Comparison of ENCODE assay signal across 24 mouse cellular contexts in the genomic region with DNA sequence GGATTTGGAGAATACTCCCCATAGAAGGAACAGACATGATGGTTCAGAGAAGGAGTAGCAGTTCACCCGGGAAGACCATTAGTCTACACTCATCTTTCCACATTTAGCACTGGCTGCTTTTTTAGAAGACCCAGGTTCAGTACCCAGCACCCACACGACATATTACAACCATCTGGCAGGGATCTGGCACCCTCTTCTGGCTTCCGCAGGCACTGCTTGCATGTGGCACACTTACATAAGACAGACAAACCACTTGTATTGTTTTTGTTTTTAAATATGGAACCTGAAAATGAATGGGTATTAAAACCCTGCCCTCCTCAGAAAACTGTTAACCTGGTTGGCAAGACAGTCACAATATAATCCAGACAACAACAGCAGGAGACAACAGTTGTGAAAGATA. TPM values are rescaled to one million over a fixed set of nuclear protein-coding genes. Genes with fewer than 3 reads are reported as not detected.
DNase-seq lines count a peak whose midpoint lies in the region; ATAC-seq and TF ChIP-seq lines count a peak whose summit lies in the region.
"Had no signal": no experiment of that assay in that cellular context is flagged by ENCODE, and none has a peak within 500 bp of the region (broad histone marks: within the 10 kb centered on the region; RNA-seq: fewer than 3 reads in every experiment).

No protein-coding gene starts in this region.

- CTCF ChIA-PET in Patski (lab: Charles Lee), result no interaction called here

- no peak for DNase-seq in layer of hippocampus, adult 2 months (ENCODE audit: low spot score in 2 of 2)
- no peak for DNase-seq in layer of hippocampus, adult 18-20 months (ENCODE audit: low spot score in 2 of 2)
- no peak for DNase-seq in Patski (ENCODE audit: low read depth, low spot score)
- no peak for DNase-seq in stomach, postnatal 0 days (ENCODE audit: low spot score)
- DNase-seq in adrenal gland, postnatal 10 days, result no peak
- DNase-seq: adrenal gland, adult 2 months; adrenal gland, postnatal 36 days; cerebellum, adult 11 months; cerebellum, adult 8-10 months; cerebellum, postnatal 14 days; embryo, embryonic 11 days; heart, postnatal 14 days; kidney, adult 18-20 months had no signal

- POLR2A ChIA-PET in Patski (lab: Charles Lee), result no interaction called here

- no peaks in the 10 kb centered on the region for H3K9me3 ChIP-seq in ES-Bruce4 (replicated peaks; ENCODE audit: control insufficient read depth, insufficient read depth, low read length, poor library complexity, severe bottlenecking)
- H3K9me3 ChIP-seq in stomach, postnatal 0 days (ENCODE audit: control insufficient read depth, low read length), result no peaks in the 10 kb centered on the region
- H3K9me3 ChIP-seq: embryonic facial prominence, embryonic 15.5 days; forebrain, embryonic 10.5 days; heart, embryonic 15.5 days; intestine, embryonic 15.5 days had no signal

- no peaks in the 10 kb centered on the region for H3K27me3 ChIP-seq in ES-Bruce4 (ENCODE audit: control insufficient read depth, insufficient read depth, low read length, poor library complexity, severe bottlenecking)
- H3K27me3 ChIP-seq in Patski, result no peaks in the 10 kb centered on the region
- no peaks in the 10 kb centered on the region for H3K27me3 ChIP-seq in stomach, postnatal 0 days (ENCODE audit: control insufficient read depth, insufficient read depth, low read length)
- H3K27me3 ChIP-seq: embryonic facial prominence, embryonic 15.5 days; heart, embryonic 15.5 days; intestine, embryonic 15.5 days had no signal

- 94% methylated on average over 3 of the region's 3 CpGs for WGBS in stomach, postnatal 0 days

- TF ChIP-seq POLR2A in ES-Bruce4 (IDR thresholded peaks at IDR 0.05; ENCODE audit: insufficient read depth, low read length), result no peak

- no peaks in the 10 kb centered on the region for H3K36me3 ChIP-seq in ES-Bruce4 (ENCODE audit: control insufficient read depth, insufficient read depth, low read length, poor library complexity, severe bottlenecking)
- peaks cover 3% of the 10 kb centered on the region; the same call in 1 of the 2 replicates for H3K36me3 ChIP-seq in stomach, postnatal 0 days (ENCODE audit: control insufficient read depth, insufficient read depth, low read length)
- H3K36me3 ChIP-seq: intestine, embryonic 15.5 days had no signal

- no peak for ATAC-seq in Patski
- no peak for ATAC-seq in stomach, postnatal 0 days (ENCODE audit: low FRiP score, low TSS enrichment)
- no peak for ATAC-seq in granulocyte monocyte progenitor cell, adult 5-6 weeks (replicated peaks; ENCODE audit: poor library complexity, severe bottlenecking)
- ATAC-seq: forebrain, embryonic 14.5 days; intestine, embryonic 15.5 days had no signal

- no peak for TF ChIP-seq EP300 in ES-Bruce4 (IDR thresholded peaks at IDR 0.05; ENCODE audit: insufficient read depth, low read depth, low read length)
- TF ChIP-seq EP300 in stomach, postnatal 0 days (optimal IDR thresholded peaks at IDR 0.05), result no peak

- no peak overlapping the region for H3K27ac ChIP-seq in layer of hippocampus, adult 2 months
- H3K27ac ChIP-seq in ES-Bruce4 (ENCODE audit: insufficient read depth, low read length), result no peak overlapping the region
- no peak overlapping the region for H3K27ac ChIP-seq in stomach, postnatal 0 days (replicated peaks)
- H3K27ac ChIP-seq: embryonic facial prominence, embryonic 15.5 days; forebrain, embryonic 10.5 days; heart, embryonic 15.5 days; hindbrain, embryonic 14.5 days; intestine, embryonic 15.5 days had no signal

- peak; percentile 35 for TF ChIP-seq CTCF in layer of hippocampus, adult 2 months (conservative IDR thresholded peaks at IDR 0.05)
- peak; percentile 48 for TF ChIP-seq CTCF in ES-Bruce4 (IDR thresholded peaks at IDR 0.05; ENCODE audit: low read depth, low read length)
- TF ChIP-seq CTCF in Patski (IDR thresholded peaks at IDR 0.05), result peak; percentile 28
- peak; percentile 10; the same call in 1 of the 2 replicates for TF ChIP-seq CTCF in stomach, postnatal 0 days (IDR thresholded peaks at IDR 0.05; ENCODE audit: low read depth)

- H3K9ac ChIP-seq in ES-Bruce4 (ENCODE audit: low read depth, poor library complexity, severe bottlenecking), result no peak overlapping the region
- H3K9ac ChIP-seq in stomach, postnatal 0 days (ENCODE audit: low read length), result no peak overlapping the region
- H3K9ac ChIP-seq: embryonic facial prominence, embryonic 15.5 days; heart, embryonic 15.5 days; hindbrain, embryonic 14.5 days; intestine, embryonic 15.5 days had no signal

- H3K4me3 ChIP-seq in layer of hippocampus, adult 2 months, result no peak overlapping the region
- no peak overlapping the region for H3K4me3 ChIP-seq in ES-Bruce4 (ENCODE audit: low read depth, low read length)
- no peak overlapping the region for H3K4me3 ChIP-seq in stomach, postnatal 0 days (ENCODE audit: low read depth, low read length)
- H3K4me3 ChIP-seq: embryonic facial prominence, embryonic 15.5 days; erythroblast, embryonic 14.5 days; forebrain, embryonic 10.5 days; heart, embryonic 15.5 days; intestine, embryonic 15.5 days had no signal

- H3K4me1 ChIP-seq in ES-Bruce4 (ENCODE audit: control insufficient read depth, insufficient read depth, low read length), result no peaks in the 10 kb centered on the region
- no peaks in the 10 kb centered on the region for H3K4me1 ChIP-seq in stomach, postnatal 0 days (replicated peaks; ENCODE audit: control insufficient read depth, insufficient read depth)
- H3K4me1 ChIP-seq: embryonic facial prominence, embryonic 15.5 days; forebrain, embryonic 10.5 days; heart, embryonic 15.5 days; intestine, embryonic 15.5 days had no signal

- H3K4me2 ChIP-seq in stomach, postnatal 0 days (replicated peaks; ENCODE audit: low read depth), result no peak overlapping the region
- H3K4me2 ChIP-seq: embryonic facial prominence, embryonic 15.5 days; heart, embryonic 11.5 days; heart, embryonic 15.5 days; hindbrain, embryonic 14.5 days; intestine, embryonic 15.5 days had no signal

- in situ Hi-C loops in Patski (cut with MboI; ENCODE audit: low pct_unique_long_range_greater_than_20kb), result no loop called here

RNA-seq across cellular contexts. Expression of a gene that starts 21.6 kb away (rescaled TPM):
- 10 to 100 TPM; 23.1 to 23.5 TPM for total RNA-seq in layer of hippocampus, adult 2 months (2021)
- 10 to 100 TPM; 20.9 to 22.5 TPM for total RNA-seq in layer of hippocampus, adult 18-20 months (2021)
- 19.4 and 20.1 TPM in 2 replicates for polyA plus RNA-seq in ES-Bruce4 (2011; ENCODE audit: insufficient read depth, insufficient read length, low read depth, missing spikeins)
- 14.0 TPM for polyA plus RNA-seq in Patski (2021)
- polyA plus RNA-seq in stomach, postnatal 0 days (2015; fragmentation: Nextera tagmentation; extraction: Ambion mirVana), result 5.4 and 6.5 TPM in 2 replicates
- 17.7 and 20.7 TPM in 2 replicates for total RNA-seq in granulocyte monocyte progenitor cell, adult 5-6 weeks (2014; fragmentation: Nextera tagmentation)
- total RNA-seq in granulocyte monocyte progenitor cell, adult 5-6 weeks (2017), result 13.3 and 22.0 TPM in 2 replicates
- total RNA-seq in adrenal gland, postnatal 10 days (2021), result 10 to 100 TPM; 14.3 to 19.4 TPM

RNA-seq across cellular contexts. Expression of a gene that starts 59.6 kb away (rescaled TPM):
- total RNA-seq in layer of hippocampus, adult 2 months (2021), result under 1 TPM; 0.49 to 0.72 TPM
- total RNA-seq in layer of hippocampus, adult 18-20 months (2021), result 1 to 10 TPM; 1.1 to 1.3 TPM
- polyA plus RNA-seq in ES-Bruce4 (2011; ENCODE audit: insufficient read depth, insufficient read length, low read depth, missing spikeins) (0.93 and 1.3 TPM in 2 replicates), Patski (2021) (not detected)
- polyA plus RNA-seq in stomach, postnatal 0 days (2015; fragmentation: Nextera tagmentation; extraction: Ambion mirVana), result 0.04 and 0.10 TPM in 2 replicates
- 11.6 and 16.5 TPM in 2 replicates for total RNA-seq in granulocyte monocyte progenitor cell, adult 5-6 weeks (2014; fragmentation: Nextera tagmentation)
- 19.2 and 22.0 TPM in 2 replicates for total RNA-seq in granulocyte monocyte progenitor cell, adult 5-6 weeks (2017)
- under 1 TPM in 1 of 2 experiments, not detected in 1; 0.24 TPM for total RNA-seq in adrenal gland, postnatal 10 days (2021)
- total RNA-seq: adrenal gland, adult 2 months; gastrocnemius, adult 8-10 months; heart, postnatal 14 days had no signal
- polyA plus RNA-seq: erythroblast, embryonic 14.5 days; forebrain, embryonic 14.5 days had no signal

Comparison
In these comparisons a context has a peak if more than half of its experiments do, and no peak if none do; other contexts are left out.
1. RNA of a gene that starts 59.6 kb away (total RNA-seq): 11.6 to 22.0 TPM in granulocyte monocyte progenitor cell, adult 5-6 weeks; 1.1 to 1.3 TPM in layer of hippocampus, adult 18-20 months, 0.49 to 0.72 TPM in layer of hippocampus, adult 2 months and 0.24 TPM in adrenal gland, postnatal 10 days; every median in the first group is over 4 times any median in the second.
2. Peak in every context shown above with its lines, with median percentiles within 50 percentile points of each other: CTCF ChIP-seq.